Mouse (Mus musculus): Measurements from ENCODE around the gene Sel1l. TPM values are rescaled to one million over a fixed set of nuclear protein-coding genes. Genes with fewer than 3 reads are reported as not detected.
"Not testable (repeated sequence)": the region's sequence is repeated elsewhere in the genome, so short reads cannot be mapped to it uniquely, and the experiment has no call there.

The Sel1l gene
- polyA plus RNA-seq, 1 experiment from 2014 or later: 63.2 TPM

DNA sequence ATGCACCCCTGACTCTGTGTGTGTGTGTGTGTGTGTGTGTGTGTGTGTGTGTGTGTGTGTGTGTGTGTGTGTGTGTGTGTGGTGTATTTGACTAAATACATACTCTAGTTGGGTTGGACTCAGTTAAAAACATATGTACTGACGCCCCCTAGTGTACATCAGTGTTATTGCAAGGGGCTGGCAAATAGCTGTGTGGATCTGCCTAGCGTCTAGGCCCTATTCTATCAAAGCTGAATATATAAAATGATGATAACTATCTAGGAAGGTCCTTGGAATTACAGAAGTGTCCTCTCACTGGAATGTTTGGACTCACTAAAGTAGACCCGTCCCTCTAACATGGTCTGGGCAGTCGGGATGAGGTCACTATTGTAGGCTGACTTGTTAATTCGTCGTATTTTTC lies 59.2 kb downstream of the Sel1l start:
- H3K27ac ChIP-seq (replicated peaks): no peak overlapping the region
- no peaks in the 10 kb centered on the region for H3K36me3 ChIP-seq
- peak; percentile 62 for DNase-seq (ENCODE audit: low spot score)
- H3K9me3 ChIP-seq (replicated peaks): no peaks in the 10 kb centered on the region
- 55% methylated on average over 6 of the region's 6 CpGs for WGBS
- no peaks in the 10 kb centered on the region for H3K4me1 ChIP-seq
- H3K27me3 ChIP-seq (ENCODE audit: low read depth, poor library complexity, severe bottlenecking): no peaks in the 10 kb centered on the region
- H3K4me3 ChIP-seq: no peak overlapping the region

DNA sequence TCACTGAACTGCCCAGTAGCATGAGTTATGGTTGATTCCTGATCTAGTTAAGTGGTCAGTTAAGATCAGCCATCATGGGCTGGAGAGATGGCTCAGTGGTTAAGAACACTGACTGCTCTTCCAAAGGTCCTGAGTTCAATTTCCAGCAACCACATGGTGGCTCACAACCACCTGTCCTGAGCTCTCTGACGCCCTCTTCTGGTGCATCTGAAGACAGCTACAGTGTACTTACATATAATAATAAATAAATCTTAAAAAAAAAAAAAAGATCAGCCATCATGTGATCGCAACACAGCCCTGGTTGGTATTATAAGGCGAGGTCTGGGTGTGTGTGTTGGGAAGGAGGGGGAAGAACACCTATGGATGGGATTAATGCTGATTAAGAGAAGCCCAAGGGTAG lies 60.5 kb downstream of the Sel1l start:
- WGBS: 60% methylated on average over 3 of the region's 3 CpGs
- not testable (repeated sequence) for H3K4me3 ChIP-seq

DNA sequence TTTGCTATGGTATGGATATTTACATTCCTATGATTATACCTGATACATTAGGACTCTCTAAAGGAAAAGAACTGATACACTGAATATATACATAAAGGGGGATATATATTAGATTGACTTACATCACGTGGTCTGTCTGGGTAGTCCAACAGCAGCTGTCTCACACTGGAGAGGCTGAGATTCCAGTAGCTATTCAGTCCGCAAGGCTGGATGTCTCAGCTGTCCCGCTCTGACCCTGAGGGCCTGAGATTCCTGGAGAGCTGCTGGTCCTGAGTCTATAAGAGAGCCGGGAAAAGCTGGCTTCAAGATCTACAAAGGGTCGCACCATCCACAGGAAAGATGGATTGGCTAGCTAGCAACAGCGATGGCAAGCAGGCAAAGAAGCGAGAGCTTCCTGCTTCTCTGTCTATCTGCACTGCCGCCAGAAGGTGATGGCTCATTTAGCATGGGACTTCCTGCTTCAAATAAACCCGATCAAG lies 61.0 kb downstream of the Sel1l start, which contains the start of gene Ston2:
Gene Ston2, minus strand, starts transcription at position 429 of the 479 bp plus-strand sequence.
- 93% methylated on average over 9 of the region's 9 CpGs for WGBS

More for the DNA sequence above, 60.5 kb downstream of the Sel1l start:
- not testable (repeated sequence) for H3K9me3 ChIP-seq (replicated peaks); H3K27me3 ChIP-seq (ENCODE audit: low read depth, poor library complexity, severe bottlenecking); DNase-seq (ENCODE audit: low spot score); H3K36me3 ChIP-seq; H3K4me1 ChIP-seq; H3K27ac ChIP-seq (replicated peaks)

DNA sequence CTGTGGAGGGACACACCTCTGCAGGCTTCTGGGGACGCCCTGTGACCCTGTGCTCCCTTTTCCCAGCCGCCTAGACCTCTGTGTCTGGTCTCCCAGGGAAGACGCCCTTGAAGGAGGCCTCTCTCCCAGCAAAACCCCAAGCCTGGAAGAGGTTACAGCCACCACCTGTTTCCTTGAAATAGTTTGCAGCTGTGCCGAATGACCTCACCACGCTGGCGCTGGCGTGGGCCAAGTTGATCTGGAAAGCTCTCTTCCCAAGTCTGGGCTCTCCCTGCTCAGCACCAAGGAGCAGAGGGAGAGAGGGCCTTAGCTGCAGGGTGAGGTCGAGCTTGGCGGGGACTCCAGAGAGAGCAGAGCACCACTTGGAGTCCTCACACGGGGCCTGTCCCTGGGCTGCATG lies 62.6 kb downstream of the Sel1l start:
- Histone ChIP-seq H3K4me1 (no peaks in the 10 kb centered on the region), H3K27ac (replicated peaks) (no peak overlapping the region), H3K4me3 (no peak overlapping the region), H3K27me3 (ENCODE audit: low read depth, poor library complexity, severe bottlenecking) (no peaks in the 10 kb centered on the region), H3K9me3 (replicated peaks) (no peaks in the 10 kb centered on the region), H3K36me3 (no peaks in the 10 kb centered on the region)
- 69% methylated on average over 10 of the region's 10 CpGs for WGBS
- DNase-seq (ENCODE audit: low spot score): no peak

More for the DNA sequence above, 61.0 kb downstream of the Sel1l start, which contains the start of gene Ston2:
- Histone ChIP-seq H3K4me1 (no peaks in the 10 kb centered on the region), H3K4me3 (no peak within 1 kb of the TSS), H3K27me3 (ENCODE audit: low read depth, poor library complexity, severe bottlenecking) (no peaks in the 10 kb centered on the region), H3K9me3 (replicated peaks) (no peaks in the 10 kb centered on the region), H3K36me3 (no peaks in the 10 kb centered on the region), H3K27ac (replicated peaks) (no peak within 1 kb of the TSS)
- DNase-seq (ENCODE audit: low spot score): no peak

DNA sequence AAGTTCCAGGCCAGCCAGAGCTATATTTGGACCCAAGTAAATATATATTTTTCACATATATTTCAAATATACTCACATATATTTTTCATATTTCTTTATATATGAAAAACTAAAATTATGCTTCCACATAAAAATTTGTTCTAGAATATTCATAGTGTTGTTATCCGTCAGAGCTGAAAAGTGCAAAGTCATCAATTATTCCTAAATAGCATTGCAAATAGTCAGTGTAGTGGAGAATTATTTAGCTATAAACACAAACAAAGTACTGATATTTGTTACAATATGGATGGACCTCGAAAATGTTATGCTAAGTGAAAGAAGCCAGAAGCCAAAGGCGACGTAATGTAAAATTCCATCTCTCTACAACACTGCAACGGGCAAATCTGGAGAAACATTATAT lies 67.5 kb downstream of the Sel1l start:
- H3K27me3 ChIP-seq (ENCODE audit: low read depth, poor library complexity, severe bottlenecking): peaks cover 28% of the 10 kb centered on the region
- H3K4me3 ChIP-seq: no peak overlapping the region
- 89% methylated on average over 5 of the region's 5 CpGs for WGBS
- no peaks in the 10 kb centered on the region for H3K36me3 ChIP-seq
- DNase-seq (ENCODE audit: low spot score): no peak
- H3K9me3 ChIP-seq (replicated peaks): no peaks in the 10 kb centered on the region
- H3K27ac ChIP-seq (replicated peaks): no peak overlapping the region
- peaks cover 16% of the 10 kb centered on the region for H3K4me1 ChIP-seq

DNA sequence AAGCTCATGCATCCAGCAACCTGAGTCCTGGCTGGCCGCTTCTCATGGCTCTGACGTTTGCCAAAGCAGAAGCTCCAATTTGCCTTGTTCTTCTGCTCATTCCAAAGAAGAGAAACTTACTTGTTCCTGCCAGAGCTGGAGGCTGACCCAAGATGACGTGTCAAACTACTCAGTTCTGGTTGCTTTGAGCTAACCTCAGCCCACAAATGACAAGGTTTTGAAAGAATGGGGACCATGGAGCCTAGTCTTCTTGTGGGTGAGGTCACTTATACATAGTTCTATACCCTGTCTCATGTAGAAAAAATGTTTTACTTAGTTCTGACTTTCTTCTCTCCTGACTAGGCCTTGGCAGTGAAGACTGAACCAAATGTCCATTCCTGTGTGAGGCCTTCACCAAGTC lies 68.4 kb downstream of the Sel1l start:
- peaks cover 28% of the 10 kb centered on the region for H3K27me3 ChIP-seq (ENCODE audit: low read depth, poor library complexity, severe bottlenecking)
- H3K4me1 ChIP-seq: peaks cover 16% of the 10 kb centered on the region
- H3K36me3 ChIP-seq: no peaks in the 10 kb centered on the region
- no peaks in the 10 kb centered on the region for H3K9me3 ChIP-seq (replicated peaks)
- WGBS: 79% methylated on average over 3 of the region's 3 CpGs
- no peak overlapping the region for H3K4me3 ChIP-seq
- H3K27ac ChIP-seq (replicated peaks): no peak overlapping the region
- no peak for DNase-seq (ENCODE audit: low spot score)

DNA sequence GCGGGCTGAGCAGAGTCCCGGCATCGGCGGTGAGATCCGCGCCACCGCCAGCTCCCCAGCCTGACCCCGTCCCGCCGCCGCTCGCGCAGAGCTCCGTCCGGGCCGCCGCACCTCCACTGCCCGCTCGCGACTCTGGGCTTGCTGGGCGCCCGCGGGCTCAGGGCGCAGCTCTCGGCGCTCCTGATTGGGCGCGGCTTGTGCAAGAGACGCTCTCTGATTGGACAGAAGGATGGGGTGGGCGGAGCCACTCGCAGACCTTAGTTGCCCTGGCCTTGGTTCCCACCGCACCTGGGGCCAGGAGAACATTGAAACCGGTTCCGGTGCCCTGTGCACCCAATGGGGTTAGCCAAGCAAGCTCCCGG lies 70.0 kb downstream of the Sel1l start:
- peak; percentile 88 for DNase-seq (ENCODE audit: low spot score)
- Histone ChIP-seq H3K9me3 (replicated peaks) (no peaks in the 10 kb centered on the region), H3K4me1 (peaks cover 16% of the 10 kb centered on the region), H3K27me3 (ENCODE audit: low read depth, poor library complexity, severe bottlenecking) (peaks cover 28% of the 10 kb centered on the region), H3K4me3 (peak overlapping the region; percentile 87), H3K36me3 (no peaks in the 10 kb centered on the region), H3K27ac (replicated peaks) (peak overlapping the region; percentile 89)
- WGBS: under 1% methylated on average over 35 of the region's 35 CpGs

DNA sequence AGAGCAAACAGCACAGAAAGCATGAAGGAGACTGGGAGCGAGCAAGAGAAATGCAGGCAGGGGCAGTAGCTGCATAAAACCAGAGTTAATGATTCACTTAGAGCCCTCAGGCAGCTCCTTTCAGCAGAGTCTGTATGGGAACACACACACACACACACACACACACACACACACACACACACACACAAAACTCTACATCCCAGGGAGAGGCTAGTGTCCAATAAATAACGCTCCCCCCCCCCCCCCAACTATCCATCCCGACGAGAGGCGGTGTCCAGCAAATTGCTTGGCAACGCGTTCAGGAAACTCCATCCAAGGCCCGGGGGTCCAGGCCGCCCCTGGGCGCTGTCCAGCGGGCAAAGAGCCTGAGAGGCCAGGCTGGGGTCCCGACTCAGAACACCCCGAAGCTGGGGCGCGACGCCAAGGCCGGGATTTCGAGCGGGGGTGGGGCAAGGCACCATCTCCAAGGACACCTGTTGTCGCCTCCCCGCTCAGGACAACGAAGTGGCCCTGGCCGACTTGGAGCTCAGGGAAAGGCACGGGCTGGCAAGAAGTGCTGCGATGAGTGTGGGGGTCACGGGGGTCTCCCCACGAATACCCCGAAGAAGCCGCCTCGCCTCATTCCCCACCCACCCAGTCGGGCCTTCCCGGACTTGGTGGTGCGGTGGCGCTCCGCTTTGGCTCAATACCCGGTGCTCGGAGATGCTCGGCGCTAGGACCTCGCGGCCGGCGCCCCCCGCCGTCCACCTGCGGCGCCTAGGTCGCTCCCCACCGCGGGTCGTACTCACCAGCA lies 70.5 kb downstream of the Sel1l start:
- DNase-seq (ENCODE audit: low spot score): no peak
- under 1% methylated on average over 50 of the region's 51 CpGs for WGBS
- Histone ChIP-seq H3K27ac (replicated peaks) (peak overlapping the region; percentile 89), H3K27me3 (ENCODE audit: low read depth, poor library complexity, severe bottlenecking) (peaks cover 28% of the 10 kb centered on the region), H3K4me1 (peaks cover 16% of the 10 kb centered on the region), H3K36me3 (no peaks in the 10 kb centered on the region), H3K9me3 (replicated peaks) (no peaks in the 10 kb centered on the region), H3K4me3 (peak overlapping the region; percentile 87)

DNA sequence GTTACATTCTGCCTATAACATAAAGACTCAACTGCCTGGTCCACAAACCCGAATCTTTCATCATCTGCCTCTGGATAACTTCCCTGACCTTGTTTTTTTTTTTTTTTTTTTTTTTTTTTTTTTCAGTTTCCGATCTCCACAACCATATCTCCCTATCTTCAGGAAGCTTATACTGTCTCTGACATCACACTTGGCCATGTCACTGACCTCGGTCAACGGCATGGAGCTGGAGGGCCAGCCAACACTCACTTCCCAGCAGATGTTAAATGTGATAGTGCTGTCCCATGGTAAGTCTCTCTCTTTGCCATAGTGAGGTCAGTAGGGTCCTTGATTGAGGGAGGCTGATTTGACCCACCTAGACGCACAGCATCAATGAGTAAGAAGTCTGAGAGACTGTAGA lies 72.6 kb downstream of the Sel1l start:
- peaks cover 16% of the 10 kb centered on the region for H3K4me1 ChIP-seq
- no peaks in the 10 kb centered on the region for H3K9me3 ChIP-seq (replicated peaks)
- no peak overlapping the region for H3K4me3 ChIP-seq
- peaks cover 28% of the 10 kb centered on the region for H3K27me3 ChIP-seq (ENCODE audit: low read depth, poor library complexity, severe bottlenecking)
- no peaks in the 10 kb centered on the region for H3K36me3 ChIP-seq
- WGBS: 87% methylated on average over 5 of the region's 5 CpGs
- no peak overlapping the region for H3K27ac ChIP-seq (replicated peaks)
- DNase-seq (ENCODE audit: low spot score): no peak

DNA sequence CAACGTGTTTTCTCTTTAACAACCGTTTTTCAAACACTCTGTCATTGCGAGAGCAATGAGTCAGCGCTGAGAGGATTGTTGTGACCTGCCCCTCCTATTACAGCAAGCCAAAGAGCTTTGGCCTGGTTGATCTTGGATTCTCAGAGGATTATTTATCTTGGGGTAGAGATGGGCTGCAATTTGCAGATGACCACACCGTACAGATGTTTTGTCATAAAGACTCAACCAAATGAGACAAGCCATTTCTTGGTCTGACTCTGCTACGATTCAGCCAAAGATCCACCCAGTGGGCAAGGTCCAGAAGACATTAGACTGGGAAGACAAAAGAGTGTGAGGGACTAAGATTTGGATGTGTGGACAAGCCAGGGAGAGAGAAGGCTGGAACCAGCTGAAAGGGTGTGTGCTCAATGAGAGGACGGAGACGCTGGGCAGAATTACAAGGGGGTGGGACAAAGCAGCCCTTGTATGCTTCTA lies 74.1 kb downstream of the Sel1l start:
- Histone ChIP-seq H3K4me3 (no peak overlapping the region), H3K36me3 (0 out of 2 replicates have a peak, but pooled peaks cover 6% of the 10 kb centered on the region), H3K27ac (replicated peaks) (no peak overlapping the region), H3K27me3 (ENCODE audit: low read depth, poor library complexity, severe bottlenecking) (peaks cover 19% of the 10 kb centered on the region), H3K4me1 (peaks cover 16% of the 10 kb centered on the region), H3K9me3 (replicated peaks) (no peaks in the 10 kb centered on the region)
- DNase-seq (ENCODE audit: low spot score): no peak
- 83% methylated on average over 8 of the region's 8 CpGs for WGBS

DNA sequence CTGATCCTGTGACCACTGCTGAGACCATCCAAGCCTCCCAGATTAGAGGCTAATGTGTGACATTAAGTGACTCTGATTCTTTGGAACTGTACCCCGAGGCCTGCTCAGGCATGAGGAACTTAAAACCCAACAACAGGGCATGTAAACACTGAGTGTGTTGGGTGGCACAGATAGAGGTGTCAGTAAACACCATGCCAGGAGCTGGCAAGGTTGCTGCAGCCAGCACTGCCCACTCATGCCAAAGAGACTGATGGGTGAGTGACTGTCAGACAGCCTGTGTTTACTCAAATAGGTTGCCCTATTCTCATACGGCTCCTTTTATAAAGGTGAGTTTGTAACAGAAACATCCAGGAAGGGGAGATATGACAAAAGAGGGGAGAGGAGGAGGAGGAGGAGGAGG lies 80.1 kb downstream of the Sel1l start:
- Histone ChIP-seq H3K9me3 (replicated peaks) (no peaks in the 10 kb centered on the region), H3K27ac (replicated peaks) (no peak overlapping the region), H3K4me3 (no peak overlapping the region), H3K27me3 (ENCODE audit: low read depth, poor library complexity, severe bottlenecking) (no peaks in the 10 kb centered on the region), H3K36me3 (0 out of 2 replicates have a peak, but pooled peaks cover 6% of the 10 kb centered on the region), H3K4me1 (peaks cover 35% of the 10 kb centered on the region)
- no peak for DNase-seq (ENCODE audit: low spot score)
- 75% methylated on average over 2 of the region's 2 CpGs for WGBS

DNA sequence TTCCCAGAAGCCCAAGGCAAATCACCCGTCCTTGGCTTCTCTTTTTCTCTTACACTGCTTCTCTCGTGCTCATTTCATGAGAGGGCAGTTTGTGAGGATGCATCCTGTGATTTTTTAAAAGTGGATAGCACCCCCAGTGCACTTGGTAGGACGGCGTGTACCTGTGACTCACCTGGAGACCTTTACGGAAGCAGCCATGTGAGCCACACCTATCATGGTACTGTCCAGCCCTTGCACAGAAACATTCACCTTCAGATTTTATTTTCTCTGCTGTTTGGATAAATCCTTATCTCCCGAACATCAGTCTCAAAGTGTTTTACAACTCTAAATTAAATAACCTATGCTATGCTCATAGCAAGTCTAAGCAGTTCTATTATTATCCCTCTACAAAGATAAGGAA lies 80.8 kb downstream of the Sel1l start:
- H3K4me3 ChIP-seq: no peak overlapping the region
- no peaks in the 10 kb centered on the region for H3K27me3 ChIP-seq (ENCODE audit: low read depth, poor library complexity, severe bottlenecking)
- H3K9me3 ChIP-seq (replicated peaks): no peaks in the 10 kb centered on the region
- WGBS: 81% methylated on average over 6 of the region's 6 CpGs
- no peak for DNase-seq (ENCODE audit: low spot score)
- H3K4me1 ChIP-seq: peaks cover 35% of the 10 kb centered on the region
- H3K27ac ChIP-seq (replicated peaks): no peak overlapping the region
- 0 out of 2 replicates have a peak, but pooled peaks cover 6% of the 10 kb centered on the region for H3K36me3 ChIP-seq

Measured in midbrain, embryonic 10.5 days (tissue).